Mouse (Mus musculus): ENCODE measurements around the gene Ndc1.
A peak's percentile ranks its signal among the peaks of the same experiment; 100 is the strongest.

The Ndc1 gene

DNA sequence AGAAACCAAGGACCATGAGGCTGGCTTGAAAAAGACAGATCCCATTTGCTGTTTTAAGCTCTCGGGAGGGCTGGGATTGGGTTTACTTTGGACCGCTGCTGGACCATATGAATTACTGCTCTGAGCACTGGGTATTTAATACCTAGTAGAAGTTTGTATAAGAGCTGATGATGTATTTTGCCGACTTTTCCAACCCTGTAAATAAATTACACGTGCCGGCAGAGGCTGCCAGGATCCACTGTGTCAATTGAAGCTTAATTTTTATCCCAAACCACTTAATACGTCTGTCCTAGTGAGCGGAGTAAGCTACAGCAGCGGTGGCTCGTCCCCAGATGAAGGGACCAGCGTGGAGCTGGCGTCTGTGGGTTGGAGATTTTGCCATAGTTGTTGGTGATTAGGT, 74.7 kb downstream of the Ndc1 start:
- DNase-seq (ENCODE audit: low spot score in 2 of 2): no peak

DNA sequence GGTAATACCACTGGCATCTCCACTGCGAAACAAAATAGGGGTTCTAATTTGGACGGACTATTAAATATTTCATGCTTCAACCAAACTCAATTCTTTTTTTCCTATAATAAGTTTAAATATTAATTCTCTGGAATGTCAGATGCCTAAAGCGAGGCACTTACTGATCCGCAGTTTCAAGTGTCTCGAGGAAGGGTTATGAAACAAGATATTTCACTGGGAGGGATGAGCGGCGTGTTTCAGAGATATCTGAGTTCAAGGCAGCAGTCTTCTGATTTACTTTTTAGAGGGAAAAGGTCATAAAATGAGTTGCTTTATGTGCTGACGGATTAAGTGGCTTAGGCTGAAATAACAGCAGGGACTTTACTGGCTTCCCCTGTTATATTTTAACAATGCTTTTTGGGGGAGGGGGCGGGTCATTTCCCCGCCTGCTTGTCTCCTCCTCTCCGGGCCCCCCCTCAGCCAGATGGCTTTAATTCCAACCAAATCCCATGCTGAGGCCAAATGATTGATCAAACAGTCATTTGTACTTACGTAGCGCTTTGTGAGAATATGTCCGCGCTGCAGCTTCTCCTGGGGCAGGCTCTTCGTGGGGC, 75.4 kb downstream of the Ndc1 start:
- DNase-seq (ENCODE audit: low spot score in 2 of 2): no peak

DNA sequence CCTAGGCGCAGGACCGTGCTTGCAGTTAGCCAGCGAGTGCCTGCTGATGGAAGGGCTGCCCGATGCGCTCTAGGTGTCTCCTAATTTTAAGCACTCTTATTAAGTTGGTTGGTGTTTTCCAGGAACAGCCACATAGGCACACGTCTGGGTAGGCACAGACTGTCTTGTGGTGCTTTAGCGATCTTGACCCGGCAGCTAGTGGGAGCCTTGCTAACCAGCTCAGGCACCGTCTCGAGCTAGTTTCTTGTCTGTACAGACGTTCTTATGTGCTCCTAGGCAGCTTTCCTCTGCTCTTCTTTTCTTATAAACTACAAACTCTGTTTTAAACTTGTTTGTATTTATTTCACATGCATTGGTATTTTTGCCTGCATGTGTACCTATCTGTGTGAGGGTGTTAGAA, 76.0 kb downstream of the Ndc1 start:
- no peak for DNase-seq (ENCODE audit: low spot score in 2 of 2)

DNA sequence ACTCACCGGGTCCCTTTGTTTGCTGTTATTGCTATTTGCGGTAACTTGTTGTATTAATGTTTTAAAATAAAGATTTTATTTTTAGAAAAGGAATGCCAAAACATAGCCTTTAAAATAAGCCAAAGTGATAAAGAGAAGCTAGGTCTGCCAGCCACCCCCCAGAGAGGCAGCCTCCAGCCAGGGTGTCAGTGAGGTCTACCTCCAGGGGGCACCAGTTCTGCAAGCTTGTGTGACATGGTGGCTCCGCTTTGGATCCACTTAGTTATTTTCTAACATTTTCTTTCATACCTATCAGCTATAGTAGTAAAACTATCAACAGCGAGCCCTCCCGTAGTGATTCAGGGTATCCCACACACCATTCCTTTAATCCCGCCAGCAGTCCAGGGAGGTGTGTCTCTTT, 80.9 kb downstream of the Ndc1 start:
- no peak for DNase-seq (ENCODE audit: low spot score in 2 of 2)

DNA sequence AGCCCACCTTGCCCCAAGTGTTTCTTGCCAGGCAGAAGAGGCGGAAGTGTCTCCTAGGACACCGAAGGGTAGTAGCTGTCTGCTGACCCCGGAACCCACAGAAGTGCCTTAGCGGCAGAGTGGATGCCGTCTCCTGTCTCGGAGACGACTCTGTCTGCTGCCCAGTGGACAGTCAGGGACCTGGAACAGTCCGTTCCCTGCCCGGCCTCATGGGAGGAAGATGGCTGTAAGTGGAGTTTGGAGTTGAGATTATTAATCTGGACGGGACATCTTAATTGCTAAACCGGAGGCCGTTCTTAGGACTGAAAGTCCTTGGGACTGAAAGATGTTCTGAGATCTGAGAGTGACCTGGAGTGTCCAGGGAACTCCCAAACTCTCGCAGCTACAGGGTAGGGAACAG, 81.9 kb downstream of the Ndc1 start:
- no peak for DNase-seq (ENCODE audit: low spot score in 2 of 2)

DNA sequence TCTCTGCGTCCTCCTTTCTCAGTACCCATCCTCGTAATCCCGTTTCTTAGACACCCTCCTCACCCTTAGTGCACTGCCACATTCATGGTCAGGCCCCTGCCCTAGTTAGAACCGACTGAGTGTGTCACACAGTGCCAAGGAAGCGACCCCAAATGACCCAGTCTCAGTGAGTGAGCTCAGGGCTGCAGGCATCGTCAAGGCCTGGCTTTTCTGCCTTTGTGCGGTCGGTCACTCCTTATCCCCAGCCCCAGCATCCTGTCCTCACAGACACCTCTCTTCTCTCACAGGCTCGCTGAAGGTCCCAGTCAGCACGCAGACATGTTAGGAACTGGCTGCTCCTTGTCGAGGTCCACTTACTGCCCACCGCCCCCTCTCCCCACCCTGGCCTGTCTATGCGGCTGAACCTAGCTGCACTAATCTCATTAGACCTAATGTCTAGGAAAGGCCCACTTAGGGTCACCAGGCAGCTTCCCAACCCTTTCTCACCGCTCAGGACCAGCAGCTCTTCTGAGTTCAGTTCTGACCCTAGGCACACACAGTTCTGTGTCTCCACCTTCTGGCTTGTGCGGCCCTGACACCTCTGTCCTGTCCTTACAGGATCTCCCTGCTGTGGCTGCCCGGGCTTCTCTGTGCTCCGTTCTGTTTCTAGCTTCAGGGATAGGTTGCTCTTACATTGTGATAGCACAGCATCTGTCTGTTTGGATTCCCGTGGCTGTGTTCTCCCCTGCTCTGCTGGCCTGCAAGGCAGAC, 84.9 kb downstream of the Ndc1 start:
- no peak for DNase-seq (ENCODE audit: low spot score in 2 of 2)

DNA sequence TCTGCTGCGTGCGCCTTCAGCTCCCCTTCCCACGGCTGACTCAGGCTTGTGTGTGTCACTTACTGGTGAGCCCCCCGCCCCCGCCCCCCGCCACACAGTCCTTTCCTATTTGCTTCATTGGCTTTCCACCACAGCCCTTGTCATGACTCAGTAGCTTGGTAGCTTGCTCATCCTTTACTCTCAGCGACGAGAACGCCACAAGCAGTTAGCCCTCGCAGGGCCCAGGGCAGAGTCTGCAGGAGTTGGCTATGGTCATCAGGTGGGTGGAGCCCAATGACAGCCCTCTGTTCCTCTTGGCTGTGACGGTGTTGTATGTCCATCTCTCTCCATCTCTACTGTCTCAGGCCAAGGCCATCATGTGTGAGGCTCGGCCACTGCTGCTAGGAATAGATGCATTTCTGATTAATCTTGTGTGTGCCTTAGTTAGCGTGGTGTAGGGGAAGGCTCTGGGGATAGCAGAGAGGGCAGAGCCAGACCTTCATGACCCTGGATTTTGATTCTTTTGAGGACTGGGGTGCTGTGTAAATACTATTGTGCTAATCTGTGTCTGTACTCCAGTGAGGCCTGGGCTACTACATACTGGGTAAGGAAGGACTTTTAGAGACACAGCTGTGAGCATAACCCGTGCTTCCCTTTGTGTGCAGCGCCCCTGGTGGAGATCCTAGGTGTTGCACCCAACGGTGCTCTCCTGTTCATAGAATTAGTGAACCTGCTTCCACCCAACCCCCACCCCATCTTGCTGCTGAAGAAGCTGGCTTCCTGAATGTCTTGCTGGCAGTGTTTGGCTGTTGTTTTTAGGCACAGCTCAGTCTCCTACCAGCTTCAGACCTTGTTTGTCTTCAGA, 85.8 kb downstream of the Ndc1 start:
- DNase-seq (ENCODE audit: low spot score in 2 of 2): peak; percentile 45 to 71

DNA sequence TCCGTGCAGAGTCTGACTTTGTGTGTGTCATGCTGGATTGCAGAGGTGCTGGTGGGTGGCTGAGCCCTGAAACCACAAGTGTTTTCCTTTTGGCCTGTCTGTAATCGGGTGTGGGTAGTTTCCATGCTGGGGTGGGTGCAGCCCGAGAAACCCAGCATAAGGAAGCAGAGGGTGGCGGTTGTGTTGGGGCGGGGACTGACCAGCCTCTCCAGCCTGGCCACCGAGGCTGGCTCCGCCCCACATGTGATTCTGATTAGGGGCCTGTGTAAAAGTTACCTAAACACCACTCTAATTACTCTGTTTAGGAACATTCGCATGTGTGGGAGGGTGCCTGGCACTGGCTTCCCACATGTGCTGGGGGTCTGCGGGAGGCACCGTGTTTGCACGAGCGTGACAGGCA, 90.0 kb downstream of the Ndc1 start:
- no peak for DNase-seq (ENCODE audit: low spot score in 2 of 2)

DNA sequence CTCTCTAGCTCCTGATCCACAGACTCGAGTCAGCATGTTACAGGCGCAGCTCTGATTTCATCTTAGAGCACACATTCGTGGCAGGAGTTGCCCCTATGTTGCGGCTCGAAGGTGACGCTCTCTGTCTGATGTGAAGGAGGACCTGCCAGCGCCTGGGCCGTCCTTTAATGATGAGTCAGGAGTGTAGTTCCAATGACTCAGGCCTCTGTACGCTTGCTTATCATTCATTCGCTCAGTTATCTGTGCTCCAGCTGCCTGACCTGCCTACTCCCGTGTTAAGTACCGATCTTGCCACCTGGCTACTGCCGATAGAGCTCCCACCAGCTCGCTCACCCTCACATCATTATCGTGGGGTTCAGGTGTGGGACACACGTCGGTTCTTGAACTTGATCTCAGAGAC, 91.3 kb downstream of the Ndc1 start:
- no peak for DNase-seq (ENCODE audit: low spot score in 2 of 2)

DNA sequence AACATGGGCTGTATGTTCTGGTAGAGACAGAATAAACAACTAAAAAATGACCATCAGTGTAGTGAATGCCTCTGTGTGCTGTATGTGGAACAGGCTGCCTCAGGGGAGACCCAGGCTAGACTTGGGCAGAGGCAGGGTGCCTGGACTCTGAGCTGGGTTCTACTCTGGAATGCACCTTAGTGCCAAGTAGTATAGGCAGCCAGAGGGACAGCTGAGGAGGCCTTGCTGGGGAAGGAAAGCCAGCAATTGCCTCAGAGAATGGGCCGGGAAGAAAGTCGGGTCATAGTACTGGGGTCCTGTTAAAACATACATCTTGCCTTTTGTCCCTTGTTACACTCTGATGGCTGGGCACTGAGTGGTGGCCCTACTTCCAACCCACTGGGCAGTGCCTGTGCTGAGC, 91.9 kb downstream of the Ndc1 start:
- DNase-seq (ENCODE audit: low spot score in 2 of 2): no peak

DNA sequence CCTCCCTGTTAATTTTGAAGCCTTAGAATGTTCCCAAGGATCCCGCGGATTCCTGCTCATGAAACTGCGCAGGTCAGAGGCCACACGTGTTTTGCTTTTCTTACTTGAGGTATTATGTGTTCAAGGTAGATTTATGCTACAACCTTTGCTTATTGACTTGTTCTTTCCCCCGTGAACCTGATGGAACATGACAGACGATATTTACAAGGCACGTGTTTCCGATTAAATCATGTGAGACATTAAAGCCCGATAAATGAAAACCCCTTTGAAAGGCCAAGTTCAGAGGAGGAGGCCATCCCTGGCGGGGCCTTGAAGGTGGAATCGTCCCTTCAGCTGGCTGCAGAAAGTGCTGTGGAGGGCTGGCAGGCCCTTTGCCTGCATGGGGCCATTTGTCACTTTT, 92.9 kb downstream of the Ndc1 start:
- no peak for DNase-seq (ENCODE audit: low spot score in 2 of 2)
